Mouse (Mus musculus): Measurements from ENCODE around the gene Vmn2r42. TPM values are rescaled to one million over a fixed set of nuclear protein-coding genes. Genes with fewer than 3 reads are reported as not detected.
"Not testable (repeated sequence)": the region's sequence is repeated elsewhere in the genome, so short reads cannot be mapped to it uniquely, and the experiment has no call there.

The Vmn2r42 gene
- not detected for total RNA-seq (2022)

DNA sequence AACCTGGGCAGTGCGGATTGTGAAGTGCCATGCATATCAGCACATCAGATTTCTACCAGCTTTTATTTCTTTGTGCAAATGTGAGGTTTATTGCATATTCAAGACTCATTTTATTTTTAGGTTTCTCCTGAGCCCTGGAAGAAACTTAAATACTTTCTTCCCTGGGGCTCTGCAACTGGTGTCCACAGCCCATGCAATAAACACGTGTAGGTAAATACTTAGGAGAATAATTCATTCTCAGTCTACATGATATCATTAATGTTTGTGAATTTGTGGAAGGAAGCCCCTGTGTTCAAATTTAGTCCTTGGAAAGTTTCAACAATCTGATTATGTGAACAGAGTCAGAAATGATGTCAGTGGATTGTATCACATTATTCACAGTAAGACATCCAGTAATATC is at the start of gene Vmn2r42:
Gene Vmn2r42 (minus strand): TSS at position 101 of the 400 bp plus-strand sequence.
- not testable (repeated sequence) for DNase-seq (ENCODE audit: low spot score)

- not testable (repeated sequence) for DNase-seq (ENCODE audit: low spot score)
Measured at GRCm38 (mm10) chr7:8161554-8161953, 38.6 kb downstream of the Vmn2r42 start, which contains the start of gene Vmn2r41. Vmn2r41 (minus strand) TSS chr7:8161654.

Other genes starting within 250 kb of the Vmn2r42 start
- not detected for gene Vmn2r41, start 38.7 kb downstream of the Vmn2r42 start, total RNA-seq (2022)
- gene Vmn2r43, start 60.3 kb upstream of the Vmn2r42 start, total RNA-seq (2022), result not detected
- not detected for gene Vmn2r44, start 183.0 kb upstream of the Vmn2r42 start, total RNA-seq (2022)

Data from heart, adult 8-10 months (tissue).